Mouse (Mus musculus): Measurements from ENCODE around the gene Ifngr2. TPM values are rescaled to one million over a fixed set of nuclear protein-coding genes. Genes with fewer than 3 reads are reported as not detected.

Ifngr2 gene
- total RNA-seq, 1 experiment from 2014 or later: 31.1 TPM

DNA sequence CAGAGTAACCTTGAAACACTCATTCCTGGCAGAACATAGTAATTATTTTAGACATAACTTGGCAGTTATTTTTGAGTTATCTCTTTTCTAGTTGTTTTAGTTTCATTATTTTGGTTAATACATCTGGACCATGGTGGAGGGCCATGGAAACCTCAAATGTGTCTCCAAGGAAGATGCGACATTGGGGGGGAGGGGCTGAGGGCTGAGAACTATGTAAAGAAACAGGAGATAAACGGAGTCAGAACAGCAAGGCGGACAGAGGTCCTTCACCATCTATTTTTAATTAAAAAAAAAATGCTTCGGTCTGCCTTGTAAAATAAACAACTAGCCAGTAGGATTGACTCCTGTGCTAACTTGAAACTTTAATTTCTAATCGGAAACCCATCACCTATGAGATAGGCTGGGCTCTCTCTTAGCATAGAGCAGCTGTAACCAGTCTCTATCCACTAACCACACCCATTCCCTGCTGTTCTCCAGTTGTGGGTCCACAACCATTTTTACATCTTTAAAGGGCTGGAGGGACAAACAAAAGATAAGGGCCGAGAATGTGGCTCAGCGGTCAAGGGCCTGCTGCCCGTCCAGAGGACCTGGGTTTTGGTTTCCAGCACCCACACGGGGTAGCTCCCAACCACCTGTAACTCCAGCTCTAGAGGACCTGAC, 18.6 kb downstream of the Ifngr2 start:
- DNase-seq: no peak

DNA sequence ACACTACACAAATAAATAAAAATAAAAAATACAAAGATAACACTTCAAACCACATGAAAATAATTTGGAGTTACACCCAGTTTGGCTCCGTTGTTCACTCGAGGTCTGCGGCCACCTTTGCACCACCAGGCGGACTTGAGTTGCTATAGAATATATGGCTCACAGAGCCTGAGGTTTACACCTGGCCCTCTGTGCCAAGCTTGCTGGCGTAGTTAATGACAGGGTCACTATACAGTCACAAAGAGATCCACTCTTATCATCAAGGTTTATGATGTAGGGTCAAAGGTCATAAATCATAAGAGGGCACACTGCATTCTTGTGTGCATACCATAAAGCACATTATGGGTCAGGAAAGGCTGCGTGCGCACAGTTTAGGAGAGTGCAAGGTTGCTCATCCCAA, 19.1 kb downstream of the Ifngr2 start:
- DNase-seq: no peak

DNA sequence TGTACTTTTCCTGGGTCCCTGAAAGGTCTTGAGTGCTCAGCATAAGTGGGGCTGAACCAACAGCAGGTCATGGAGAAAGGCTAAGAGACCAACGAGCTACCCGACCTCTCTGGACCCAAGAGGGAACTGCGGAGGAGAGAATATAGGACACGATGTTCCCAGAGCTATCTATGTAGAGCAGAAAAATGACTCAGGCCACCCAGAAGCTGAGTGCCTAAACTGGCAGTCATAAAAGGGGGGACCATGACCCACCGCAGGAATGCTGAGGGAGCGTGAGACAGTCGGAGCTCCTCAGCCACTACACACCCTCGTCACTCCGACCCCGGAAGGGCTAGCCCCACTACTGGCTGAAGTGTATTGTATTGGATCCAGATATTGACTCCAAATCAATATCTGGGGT, 22.1 kb downstream of the Ifngr2 start:
- DNase-seq: no peak

DNA sequence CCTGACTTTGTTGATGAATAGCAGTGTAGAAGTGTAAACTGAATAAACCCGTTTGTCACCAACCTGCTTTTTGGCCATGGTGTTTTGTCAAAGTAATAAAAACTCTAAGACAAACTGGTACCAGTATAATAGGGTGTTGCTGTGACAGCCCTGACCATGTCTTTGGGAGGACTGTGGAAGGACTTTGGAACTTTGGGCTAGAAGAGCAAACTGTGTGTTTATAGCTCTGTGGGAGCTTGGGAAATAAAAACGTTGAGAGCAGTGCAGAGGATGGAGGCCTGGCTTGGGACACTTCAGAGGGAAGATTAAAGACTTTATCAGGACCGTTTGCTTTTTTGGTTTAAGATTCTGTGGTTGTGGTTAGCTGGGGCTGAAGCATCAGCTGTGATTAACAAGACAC, 24.2 kb downstream of the Ifngr2 start:
- no peak for DNase-seq

DNA sequence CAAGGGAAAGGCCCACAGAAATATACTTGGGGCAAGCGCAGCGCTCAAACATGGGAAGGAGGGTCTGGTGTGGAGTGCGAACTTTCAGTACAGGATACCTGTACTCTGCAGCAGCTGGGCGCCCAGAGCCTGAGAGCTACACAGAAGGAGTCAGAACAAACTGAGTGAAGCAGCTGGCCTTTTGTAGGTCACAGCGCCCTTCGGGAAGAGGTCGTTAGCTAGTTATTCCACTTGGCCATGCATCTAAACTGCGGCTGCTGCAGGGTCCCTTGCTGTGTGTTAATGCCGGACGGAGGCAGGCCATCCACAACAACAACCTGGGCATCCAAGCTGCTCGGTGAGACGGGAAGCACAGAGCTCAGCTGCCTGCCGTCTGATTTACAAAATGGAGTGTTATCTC, 28.3 kb downstream of the Ifngr2 start:
- DNase-seq: no peak

DNA sequence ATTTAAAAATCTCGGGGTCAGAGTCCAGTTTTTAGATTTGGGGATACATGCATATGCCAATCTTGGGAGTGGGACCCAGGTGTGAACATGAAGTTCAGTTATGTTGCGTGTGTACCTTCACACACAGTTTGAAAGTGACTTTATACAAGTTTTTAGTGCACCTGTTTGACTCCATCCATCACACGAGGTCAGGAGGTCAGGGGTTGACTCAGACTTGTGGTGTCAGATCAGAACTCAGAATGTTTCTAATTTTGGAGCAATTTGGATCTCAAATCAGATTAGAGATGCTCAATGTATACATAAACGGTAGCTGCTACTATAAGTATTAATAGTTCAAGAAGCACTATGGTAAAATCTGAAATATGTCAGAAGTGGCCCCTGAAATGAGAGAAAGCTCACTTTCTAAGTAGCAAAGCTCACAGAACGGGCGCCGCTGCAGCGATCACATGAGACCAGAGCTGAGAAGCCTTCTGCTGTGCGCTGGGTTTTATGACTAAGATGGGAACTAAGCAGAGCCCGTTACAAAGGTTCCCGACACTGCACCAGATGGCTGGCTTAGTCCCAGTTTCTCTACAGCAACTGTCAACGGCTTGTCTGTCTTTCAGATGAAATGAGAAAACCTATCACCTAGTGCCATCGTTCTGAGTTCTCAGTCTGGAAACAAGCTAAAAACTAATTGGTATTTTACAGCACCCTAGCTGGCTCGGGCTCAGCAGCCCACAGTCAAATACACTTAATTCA, 32.3 kb downstream of the Ifngr2 start:
- DNase-seq: no peak

DNA sequence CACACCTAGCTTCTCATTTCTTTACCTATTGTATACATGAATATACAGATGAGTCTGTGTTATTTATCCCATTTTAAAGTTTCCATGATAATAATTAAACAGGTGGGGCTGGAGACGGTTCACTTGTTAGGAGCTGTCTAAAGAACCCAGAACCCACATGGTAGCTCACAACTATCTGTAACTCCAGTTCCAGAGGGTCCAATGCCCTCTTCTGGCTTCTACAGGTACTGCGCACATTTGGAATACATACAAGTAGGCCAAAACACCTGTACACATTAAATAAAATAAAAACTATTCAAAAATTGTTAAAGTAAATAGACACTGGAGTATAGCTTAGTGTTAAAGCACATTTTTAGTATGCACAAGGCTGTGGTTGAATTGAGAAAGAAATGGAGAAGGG, 35.4 kb downstream of the Ifngr2 start:
- DNase-seq: no peak

DNA sequence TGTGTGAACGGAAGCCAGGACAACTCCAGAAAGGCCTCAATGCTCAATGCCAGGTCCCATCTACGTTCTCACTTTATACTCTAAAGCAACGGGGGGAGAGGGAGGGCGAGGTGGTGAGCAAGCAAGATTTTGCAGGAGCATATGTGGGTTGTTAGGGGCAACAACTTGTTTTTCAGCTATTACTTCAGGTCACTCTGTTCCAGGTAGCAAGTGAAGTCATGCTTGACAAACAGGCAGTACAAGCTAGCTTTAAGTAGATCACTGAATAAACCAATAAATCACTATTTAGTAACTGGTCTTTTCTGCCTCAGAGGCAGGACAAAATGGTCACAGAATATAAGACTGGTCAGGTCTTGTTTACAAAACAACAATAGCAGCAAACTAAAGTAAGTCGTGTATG, 38.7 kb downstream of the Ifngr2 start:
- DNase-seq: no peak

DNA sequence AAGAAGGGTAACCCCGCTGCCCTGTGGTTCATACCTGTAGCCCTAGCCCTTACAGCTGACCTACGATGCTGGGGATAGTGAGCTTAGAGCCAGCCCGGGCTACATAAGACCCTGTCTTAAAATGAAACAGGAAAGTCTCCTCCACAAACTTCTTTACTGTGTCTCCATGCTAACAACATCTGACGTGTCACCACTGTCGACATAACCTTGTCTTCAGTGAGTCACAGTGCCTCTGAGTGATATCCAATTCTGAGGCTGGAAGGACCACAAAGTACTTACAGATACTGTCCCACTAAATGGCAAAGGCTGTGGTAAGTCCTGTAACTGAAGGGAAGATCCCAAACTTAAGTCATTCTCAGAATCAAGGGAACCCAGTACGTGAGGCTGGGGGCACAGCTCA, 39.4 kb downstream of the Ifngr2 start:
- DNase-seq: no peak

DNA sequence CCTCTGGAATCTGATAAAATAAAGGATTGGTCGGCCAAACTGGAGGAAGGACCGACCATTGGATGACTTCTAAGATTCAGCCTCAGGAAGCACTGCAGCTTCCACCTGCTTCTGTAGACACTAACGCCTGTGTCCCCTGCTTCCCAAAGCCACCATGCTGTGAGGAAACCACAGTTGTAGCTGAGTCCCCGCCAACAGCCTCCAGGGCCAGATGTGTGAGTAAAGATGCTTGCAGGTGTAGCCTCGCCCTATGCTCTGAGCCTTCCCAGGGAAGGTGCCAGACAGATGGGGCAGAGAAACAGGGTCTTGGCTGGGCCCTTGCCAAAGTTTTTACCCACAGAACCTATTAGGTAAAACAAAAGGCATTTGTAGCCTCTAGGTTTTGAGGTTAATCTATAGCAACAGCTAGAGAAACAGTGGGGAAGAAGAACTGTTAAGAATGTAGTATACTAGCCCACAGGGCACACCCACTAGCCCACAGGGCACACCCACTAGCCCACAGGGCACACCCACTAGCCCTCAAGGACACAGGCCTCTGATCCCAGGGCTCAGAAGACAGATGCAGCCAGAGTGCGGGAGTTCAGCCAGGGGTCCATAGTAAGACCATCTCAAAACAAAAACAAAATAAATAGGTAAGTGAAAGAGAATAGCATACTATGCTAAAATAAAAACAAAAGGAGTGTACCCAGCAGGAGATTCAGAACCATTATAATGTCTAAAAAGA, 41.0 kb downstream of the Ifngr2 start:
- DNase-seq: no peak

DNA sequence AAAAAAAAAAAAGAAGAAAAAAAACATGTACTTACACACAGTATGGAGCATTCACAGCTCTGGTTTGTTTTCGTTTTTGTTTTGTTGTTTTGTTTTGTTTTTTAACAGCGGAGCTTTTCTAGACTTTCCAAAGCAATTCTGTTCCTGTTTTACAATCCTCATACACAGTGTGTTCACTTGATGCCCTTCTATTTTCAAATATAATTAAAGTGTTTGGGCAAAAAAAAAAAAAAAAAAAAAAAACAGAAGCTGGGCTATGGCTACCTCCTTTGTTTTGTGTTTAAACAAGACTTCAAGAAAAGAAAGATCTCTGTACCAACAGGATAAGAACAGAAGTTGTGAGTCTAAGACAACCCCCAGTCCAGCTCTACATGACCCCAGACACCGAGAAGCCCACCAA, 41.8 kb downstream of the Ifngr2 start:
- no peak for DNase-seq

DNA sequence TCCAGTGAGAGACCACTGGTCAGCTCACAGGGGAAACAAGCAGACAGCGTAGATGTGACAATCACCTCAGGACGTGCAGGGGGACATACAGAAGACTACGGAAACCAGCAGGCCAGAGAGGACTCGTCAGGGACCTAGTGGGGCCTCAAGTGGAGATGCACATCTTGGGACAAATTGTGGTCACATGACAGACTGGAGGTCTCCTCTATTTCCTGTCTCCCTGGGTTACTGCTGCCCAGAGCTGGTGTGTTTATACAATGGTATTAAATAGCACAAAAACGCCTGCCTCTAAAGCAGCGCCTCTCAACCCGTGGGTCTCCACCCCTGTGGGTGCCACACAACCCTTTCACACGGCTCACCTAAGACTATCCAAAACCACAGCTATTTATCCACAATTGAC, 45.3 kb downstream of the Ifngr2 start:
- DNase-seq: no peak

DNA sequence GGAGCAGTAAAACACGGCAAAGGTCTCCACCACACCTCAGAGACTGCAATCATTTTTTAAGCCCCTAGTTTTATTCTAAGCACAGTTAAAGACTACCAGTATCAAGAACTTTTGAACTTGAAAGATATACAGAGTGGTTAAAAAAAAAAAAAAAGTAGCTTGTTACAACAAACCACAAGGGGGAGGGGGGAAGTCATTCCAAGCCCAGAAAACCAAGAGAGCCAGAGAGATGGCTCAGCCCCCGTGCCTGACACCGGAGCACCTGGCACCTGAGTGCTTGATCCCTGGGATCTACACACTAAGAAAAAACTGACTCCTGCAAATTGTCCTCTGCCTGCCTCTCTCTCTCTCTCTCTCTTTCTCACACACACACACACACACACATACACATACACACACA, 46.4 kb downstream of the Ifngr2 start:
- no peak for DNase-seq

DNA sequence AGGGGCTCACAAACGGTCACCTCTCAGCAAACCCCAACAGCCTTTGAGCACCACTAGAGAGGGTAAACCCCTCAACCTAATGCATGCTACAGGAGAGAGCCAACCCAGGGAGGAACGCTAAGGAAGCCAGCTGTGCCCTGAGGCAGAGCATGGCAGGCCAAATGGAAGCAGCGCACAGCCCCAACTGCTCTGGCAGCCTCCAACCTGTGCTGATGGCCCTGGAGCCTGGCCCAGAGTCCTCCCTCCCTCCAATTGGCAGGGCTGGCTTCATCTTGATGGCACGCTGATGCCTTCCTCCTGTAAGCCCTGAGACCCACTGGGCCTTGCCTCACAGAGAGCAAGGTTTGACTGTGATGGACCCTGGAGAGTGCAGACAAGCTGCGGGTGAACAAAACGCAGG, 48.2 kb downstream of the Ifngr2 start:
- DNase-seq: peak; percentile 31

DNA sequence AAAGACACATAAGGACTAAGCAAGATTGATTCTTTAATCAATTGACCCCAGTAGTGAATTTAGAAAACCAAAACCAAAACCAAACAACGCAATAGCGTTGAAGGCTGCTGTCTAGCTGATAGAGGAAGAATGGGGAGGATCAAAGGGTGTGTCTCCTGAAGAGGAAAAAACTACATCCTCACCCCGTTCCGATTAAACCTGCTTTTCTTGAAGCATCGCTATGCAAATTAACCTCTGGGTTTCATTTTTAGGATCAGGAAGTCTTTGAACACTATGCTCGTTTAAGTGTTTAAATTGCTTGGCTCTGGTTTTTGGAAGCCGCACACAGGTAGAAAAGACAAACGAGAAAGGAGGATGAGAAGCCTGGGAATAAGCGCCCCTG, 49.5 kb downstream of the Ifngr2 start:
- DNase-seq: no peak

DNA sequence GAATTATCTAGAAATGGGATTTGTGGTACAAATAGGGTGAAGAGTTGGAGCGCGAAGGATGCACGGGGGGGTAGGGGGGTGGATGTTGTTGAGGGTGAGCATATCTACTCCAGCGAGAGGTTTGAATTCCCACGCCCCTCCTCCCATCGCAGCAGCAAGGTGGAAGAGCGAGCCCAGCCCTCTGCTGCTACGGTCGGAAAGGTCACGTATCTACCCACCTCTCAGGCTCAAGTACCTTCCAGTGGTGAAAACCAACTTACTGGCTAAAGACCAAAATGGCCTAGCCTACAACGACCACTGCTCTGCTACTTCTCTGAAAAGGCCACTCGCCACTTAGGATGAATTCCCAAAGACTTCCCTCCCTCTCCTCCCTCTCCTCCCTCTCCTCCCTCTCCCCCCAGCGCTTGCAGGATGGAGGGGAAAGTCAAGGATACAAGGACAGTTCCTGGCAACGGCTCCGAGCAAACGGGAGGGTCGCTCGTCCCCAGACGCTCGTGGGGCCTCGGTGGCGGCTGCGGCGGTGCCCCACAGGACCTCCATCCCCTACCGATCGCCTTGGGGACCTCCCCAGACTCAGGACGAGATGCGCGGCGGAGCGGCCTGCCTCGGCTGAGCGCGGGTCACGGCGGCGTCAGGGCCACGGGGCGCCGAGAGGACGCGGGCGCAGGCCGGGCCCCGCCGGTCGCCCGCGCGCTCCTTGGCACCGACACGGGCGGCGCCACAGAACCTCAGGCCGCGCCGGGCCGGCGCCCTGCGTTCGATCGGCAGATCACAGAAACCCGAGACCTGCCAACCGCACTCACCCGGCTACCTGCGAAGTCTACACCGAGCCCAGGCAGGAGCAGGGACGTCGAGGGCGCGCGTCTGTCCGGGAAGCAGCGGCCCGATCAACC, 50.2 kb downstream of the Ifngr2 start:
- no peak for DNase-seq

DNA sequence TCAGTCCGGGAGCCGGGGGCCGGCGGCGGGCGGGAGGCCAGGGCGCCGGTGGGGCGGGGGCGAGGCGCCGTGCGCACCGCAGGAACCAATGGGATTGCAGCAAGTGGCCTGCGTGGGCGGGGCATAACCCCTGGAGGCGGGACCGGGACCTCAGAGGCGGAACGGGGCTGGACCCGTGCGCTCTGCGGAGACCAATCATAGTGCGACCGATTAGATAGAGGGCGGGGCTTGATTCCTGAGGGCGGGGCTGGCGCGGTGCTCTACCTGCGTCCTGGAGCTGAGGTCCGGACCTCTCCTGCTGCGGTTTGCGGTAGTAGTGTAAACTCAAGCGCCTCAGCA, 50.8 kb downstream of the Ifngr2 start, which contains the start of gene Tmem50b:
Gene Tmem50b (minus strand): TSS at position 129 of the 339 bp plus-strand sequence.
- DNase-seq: peak; percentile 99

DNA sequence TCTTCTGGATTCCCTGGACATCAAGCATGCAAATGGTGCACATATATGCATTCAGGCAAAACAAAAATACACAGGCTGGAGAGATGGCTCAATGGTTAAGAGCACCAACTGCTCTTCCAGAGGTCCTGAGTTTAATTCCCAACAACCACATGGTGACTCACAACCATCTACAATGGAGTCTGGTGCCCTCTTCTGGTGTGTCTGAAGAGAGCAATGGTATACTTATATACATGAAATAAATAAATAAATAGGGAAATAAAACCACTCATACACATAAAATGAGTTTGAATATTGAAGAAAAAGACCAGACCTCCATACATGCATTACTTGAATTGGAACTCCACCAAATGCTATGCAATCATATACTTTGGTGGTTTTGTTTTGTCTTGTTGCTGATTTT, 52.4 kb downstream of the Ifngr2 start:
- DNase-seq: no peak

DNA sequence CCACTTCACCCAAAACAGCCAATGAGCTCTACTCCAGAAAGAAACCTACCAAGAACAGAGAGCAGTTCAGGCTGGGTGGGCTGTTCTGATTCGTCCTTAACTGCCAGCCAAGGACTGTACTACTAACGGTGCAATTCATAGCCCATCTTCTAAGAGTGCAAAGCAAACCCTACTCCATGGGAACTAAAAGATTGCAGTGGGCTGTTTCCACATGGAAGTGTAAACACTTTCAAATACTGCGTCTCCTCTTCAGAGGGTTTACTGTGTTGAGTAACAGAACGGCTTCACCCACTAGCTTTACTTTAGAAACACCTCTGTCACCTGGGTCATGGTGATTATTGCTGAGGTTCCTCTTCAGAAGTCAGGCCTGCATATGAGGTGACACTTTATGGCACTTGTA, 54.2 kb downstream of the Ifngr2 start:
- no peak for DNase-seq

DNA sequence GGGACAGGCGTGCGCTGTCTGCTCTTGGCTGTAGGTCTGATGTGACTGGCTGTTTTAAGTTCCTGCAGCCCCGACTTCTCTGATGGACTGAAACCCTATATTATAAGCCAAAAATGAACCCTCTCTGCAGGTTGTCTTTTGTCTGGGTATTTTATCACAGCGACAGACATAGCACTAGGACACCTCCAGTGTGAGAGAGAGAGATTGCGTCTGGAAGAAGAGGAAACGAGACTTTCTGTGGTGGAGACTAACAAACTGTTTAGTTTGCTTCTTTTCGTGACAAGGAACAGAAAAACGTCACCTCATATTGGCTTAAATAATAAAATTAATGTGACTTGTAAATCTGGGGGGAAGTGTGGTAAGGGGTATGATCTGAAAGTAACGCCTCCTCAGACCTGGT, 54.8 kb downstream of the Ifngr2 start:
- no peak for DNase-seq

DNA sequence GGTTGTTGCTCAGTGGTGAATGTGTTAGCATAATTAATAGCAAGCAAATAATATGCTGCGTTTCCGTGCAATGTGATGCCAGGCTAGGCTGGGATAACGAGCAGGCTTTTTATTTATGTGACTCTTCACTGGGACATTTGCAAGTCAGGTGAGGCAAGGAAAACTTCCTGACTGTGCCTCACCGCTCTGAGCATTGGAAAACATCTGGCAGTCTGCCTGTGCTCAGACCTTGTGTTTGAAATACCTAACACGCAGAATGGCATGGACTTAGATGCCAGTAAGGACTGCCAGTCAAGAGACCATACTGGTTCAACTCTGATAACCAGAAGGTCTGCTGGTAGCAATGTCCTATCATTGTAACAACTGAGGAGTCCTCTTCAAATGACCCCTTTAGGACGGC, 58.3 kb downstream of the Ifngr2 start:
- DNase-seq: peak; percentile 24

DNA sequence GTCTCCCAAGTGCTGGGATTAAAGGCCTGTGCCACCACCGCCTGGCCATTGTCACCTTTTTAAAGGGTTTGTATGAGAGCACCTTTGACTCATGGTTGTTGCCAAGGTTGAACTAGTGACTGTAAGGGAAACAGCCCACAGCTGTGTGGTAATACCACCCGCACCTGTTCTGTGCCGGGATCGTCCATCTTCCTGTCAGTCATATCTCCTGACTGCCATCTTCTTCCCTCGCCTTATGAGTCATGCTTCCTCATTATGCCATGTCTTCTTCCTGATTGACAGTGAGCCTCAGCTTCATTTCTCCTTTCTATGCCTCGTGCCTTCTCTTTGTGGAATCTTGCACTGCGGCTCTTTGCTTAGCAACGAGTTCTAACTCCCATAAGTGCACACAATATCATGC, 60.1 kb downstream of the Ifngr2 start:
- no peak for DNase-seq
